Mouse (Mus musculus): Measurements from ENCODE around the gene Vtn.
"Not testable (repeated sequence)": the region's sequence is repeated elsewhere in the genome, so short reads cannot be mapped to it uniquely, and the experiment has no call there.

The Vtn gene

DNA sequence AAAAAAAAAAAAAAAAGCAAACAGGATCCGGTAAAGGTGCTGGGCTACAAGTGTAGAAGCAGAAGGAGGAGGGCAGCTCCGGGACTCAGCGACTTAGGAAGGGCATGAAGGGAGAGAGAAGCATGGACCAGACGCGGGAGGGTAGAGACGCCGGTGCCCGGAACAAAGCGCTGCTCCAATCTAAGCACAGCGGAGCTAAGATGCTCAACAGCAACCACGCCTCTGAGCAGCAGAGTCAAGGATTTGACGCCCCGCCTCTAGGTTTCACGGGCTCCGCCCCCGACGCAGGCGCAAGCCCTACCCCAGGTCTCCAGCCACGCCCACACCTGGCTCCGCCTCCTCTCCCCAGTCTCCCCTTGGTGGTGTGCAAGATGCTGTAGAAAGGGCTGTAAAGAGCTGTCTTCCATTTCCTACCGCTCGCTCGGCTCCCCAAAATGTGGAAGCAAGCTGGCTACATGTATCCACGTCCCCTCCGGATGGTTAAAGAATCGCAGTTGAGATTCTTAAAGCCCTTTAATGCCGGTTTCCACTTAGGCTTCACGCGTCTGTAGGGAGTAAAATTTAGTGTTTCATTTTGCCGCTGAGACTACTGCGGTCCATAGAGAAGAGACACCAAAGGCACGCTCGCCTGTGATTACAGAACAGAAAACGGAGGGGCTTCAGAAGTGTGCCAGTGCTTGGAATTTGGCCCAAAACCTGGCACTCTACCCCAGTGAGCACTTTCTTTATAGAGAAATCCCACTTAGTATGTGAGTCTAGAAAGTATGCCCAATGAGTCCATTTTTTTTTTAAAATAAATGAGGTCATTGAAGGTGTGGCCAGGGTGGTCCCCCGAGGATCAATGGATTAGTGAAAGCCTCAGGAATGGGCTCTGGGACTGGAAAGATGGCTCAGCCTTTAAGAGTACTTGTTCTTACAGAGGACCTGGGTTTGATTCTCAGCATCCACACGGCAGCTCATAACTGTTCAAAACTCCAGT lies 1.1 kb upstream of the Vtn start, which contains the start of gene Sarm1:
Gene Sarm1 (minus strand): TSS at position 211 of the 979 bp plus-strand sequence.
- DNase-seq (ENCODE audit: low read depth, low spot score), result peak; percentile 96

DNA sequence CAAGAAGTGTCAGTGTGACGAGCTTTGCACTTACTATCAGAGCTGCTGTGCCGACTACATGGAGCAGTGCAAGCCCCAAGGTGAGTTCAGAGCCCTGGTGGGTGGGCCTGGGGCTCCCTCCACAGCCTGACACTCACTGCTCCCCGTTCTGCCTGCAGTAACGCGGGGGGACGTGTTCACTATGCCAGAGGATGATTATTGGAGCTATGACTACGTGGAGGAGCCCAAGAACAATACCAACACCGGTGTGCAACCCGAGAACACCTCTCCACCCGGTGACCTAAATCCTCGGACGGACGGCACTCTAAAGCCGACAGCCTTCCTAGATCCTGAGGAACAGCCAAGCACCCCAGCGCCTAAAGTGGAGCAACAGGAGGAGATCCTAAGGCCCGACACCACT lies 652 bp downstream of the Vtn start:
- no peak for DNase-seq (ENCODE audit: low read depth, low spot score)

DNA sequence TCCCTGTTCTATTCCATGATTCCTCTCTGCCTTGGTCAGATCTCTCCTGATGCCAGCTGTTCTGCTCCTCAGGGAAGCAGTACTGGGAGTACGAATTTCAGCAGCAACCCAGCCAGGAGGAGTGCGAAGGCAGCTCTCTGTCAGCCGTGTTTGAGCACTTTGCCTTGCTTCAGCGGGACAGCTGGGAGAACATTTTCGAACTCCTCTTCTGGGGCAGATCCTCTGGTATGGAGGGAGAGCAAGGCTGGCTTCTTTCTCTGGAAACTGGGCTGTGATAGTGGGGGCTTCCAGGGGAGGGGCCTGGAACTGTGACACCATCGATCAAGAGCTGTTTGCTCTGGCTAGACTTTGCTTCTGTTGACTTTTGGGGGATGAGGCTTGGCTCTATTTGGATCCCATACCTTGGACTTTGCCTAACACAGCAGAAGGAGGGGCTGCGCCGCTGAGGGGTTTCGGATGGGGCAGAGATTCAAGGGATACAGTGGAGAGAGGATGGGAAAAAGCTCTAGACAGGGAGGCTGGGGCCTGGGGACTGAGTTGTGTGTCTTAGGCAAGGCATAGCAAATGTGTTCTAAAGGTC lies 1.8 kb downstream of the Vtn start:
- no peak for DNase-seq (ENCODE audit: low read depth, low spot score)

DNA sequence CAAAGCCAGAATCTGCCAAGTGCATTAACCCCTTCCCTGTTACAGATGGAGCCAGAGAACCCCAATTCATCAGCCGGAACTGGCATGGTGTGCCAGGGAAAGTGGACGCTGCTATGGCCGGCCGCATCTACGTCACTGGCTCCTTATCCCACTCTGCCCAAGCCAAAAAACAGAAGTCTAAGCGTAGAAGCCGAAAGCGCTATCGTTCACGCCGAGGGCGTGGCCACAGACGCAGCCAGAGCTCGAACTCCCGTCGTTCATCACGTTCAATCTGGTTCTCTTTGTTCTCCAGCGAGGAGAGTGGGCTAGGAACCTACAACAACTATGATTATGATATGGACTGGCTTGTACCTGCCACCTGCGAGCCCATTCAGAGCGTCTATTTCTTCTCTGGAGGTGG lies 2.6 kb downstream of the Vtn start:
- no peak for DNase-seq (ENCODE audit: low read depth, low spot score)

DNA sequence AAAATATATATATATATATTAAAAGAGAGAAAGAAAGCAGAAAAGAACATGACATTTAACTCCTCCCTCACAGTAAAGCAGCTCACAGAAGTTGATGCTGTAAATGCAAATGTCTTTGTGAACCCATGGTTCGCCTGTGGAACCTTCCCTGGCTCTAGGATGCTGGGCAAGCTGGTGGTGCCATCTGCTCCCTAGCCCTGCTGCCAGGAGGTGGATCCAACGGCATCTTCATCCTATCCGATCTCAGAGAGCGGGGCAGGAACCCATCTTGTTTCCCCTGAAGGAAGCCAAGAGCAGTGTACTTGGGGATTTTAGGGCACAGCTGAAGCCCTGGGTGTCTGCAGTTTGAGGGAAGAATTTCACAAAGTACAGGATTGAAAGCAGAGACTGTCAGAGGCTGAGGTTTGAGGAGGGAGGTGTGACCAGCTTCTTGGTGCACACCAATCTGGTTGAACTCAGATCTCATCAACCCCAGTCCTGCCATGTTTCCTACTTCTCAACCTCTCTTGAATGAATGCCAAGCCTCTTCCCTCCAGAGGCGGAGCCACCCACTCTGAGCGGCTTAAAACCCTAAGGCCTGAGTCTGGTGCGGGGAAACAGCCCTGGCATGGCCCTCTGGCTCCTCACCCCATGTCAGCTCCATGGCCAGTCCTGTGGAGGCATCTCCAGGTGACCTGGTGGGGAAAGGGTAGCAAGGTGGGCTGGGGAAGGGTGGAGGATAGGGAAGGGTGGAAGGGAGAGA lies 4.2 kb downstream of the Vtn start, which contains the start of gene Sebox:
Gene Sebox (plus strand): TSS at position 539 of the 742 bp plus-strand sequence.
- no peak for DNase-seq (ENCODE audit: low read depth, low spot score)

DNA sequence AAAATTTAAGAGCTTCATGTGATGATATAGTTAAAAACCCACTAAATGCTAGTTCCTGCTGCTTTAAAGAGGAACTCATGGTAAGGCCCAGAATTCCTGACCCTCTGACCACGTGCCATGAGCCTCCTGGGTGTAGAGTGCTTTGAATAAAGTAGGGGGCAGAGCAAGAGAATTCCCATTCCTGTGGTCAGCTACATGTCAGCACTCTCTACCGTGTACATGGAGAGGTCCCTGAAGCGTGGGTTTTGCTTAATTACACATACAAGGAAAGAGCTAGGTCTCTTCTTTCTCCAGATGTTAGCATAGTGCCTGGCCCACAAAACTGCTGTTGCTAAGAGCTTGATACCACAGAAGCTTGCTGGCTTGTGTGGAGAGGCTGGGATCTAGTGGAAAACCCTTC lies 6.5 kb downstream of the Vtn start:
- DNase-seq (ENCODE audit: low read depth, low spot score), result no peak

DNA sequence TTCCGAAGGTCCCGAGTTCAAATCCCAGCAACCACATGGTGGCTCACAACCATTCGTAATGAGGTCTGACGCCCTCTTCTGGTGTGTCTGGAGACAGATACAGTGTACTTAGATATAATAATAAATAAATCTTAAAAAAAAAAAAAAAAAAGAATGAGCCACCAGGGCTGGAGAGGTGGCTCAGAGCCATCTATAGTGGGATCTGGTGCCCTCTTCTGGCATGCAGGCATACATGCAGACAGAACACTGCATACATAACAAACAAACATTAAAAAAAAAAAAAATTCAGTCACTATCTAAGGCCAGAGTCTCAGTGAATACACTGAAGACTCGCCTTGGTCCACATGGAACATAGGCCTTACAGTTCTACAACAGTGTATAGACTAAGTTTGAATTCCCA lies 10.3 kb downstream of the Vtn start:
- DNase-seq (ENCODE audit: low read depth, low spot score), result no peak

DNA sequence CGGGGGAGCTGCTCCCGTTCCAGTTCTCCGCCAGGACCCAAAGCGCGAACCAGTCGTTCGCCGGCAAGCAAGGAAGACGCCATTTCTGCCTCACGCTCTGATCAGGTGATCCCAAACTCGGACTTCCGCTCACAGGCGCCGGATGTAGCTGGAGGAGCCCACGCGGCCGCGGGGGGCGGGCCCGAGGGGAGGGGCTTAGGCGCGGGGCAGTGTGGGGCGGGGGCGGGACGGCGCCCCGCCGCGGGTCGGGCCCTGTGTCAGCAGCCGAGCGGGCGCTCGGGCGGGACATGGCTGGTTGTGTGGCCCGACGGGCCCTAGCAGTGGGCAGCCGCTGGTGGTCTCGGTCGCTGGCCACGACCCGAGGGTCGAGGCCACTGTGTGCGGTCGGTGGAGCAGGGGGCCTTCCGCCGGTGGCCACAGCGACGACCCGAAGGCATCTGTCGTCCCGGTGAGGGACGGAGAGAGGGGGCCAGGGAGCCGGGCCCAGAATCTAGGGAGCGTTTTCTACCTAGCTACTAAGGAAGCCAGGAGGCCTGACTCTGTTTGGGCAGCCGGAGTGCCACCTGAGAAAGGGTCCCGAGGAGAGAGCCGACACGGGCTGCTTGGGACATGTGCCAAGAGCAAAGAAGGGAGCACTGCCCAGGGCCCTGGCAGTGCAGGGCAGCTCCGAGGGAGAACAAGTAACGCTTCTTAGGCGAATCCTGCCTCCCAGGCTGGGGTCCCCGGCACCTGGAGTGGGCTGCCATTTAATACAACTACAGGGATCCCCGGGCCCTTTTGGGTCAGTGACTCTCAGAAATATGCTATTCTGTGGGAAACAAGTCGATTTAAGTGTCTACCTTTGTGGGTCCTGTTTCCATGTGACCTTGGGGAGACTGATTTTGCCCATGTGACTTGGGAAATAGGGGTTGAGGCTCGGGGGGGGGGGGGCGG lies 13.4 kb downstream of the Vtn start, which contains the start of the genes Tmem199 and Poldip2:
Gene Tmem199 (minus strand): TSS at position 148 of the 933 bp plus-strand sequence.
Gene Poldip2 (plus strand): TSS at position 169 of the 933 bp plus-strand sequence.
- peak; percentile 86 for DNase-seq (ENCODE audit: low read depth, low spot score)

DNA sequence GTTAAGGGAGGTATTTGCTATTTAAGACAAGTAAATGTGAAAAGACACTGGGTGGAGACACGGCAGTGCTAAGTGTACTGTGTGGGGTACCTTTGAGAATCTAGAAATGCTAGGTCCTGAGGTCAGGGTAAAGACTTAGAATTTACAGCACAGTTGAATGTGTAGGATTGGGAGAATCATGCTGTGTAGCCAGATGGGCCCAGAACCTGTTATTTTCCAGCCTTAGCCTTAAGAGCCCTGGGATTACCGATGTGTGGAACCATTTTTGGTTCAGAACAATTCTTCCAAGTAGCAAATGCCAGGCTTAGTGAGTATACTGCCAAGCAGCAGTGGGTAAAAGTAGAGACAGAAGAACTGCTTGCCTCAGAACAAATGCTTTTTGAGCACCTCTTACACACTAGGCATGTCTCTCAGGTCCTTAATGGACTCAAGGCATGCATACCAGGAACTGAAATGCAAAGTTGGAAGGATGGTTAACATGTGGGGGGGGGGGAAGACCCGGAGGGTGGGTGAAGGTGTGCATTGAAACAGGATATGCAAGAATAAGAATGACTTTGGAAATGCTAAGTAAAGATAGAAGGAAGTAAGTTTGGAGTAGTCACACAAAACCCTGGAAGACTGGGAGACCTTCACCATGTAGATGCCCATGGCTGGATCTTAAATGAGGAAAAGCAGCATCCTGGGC lies 14.4 kb downstream of the Vtn start:
- no peak for DNase-seq (ENCODE audit: low read depth, low spot score)

DNA sequence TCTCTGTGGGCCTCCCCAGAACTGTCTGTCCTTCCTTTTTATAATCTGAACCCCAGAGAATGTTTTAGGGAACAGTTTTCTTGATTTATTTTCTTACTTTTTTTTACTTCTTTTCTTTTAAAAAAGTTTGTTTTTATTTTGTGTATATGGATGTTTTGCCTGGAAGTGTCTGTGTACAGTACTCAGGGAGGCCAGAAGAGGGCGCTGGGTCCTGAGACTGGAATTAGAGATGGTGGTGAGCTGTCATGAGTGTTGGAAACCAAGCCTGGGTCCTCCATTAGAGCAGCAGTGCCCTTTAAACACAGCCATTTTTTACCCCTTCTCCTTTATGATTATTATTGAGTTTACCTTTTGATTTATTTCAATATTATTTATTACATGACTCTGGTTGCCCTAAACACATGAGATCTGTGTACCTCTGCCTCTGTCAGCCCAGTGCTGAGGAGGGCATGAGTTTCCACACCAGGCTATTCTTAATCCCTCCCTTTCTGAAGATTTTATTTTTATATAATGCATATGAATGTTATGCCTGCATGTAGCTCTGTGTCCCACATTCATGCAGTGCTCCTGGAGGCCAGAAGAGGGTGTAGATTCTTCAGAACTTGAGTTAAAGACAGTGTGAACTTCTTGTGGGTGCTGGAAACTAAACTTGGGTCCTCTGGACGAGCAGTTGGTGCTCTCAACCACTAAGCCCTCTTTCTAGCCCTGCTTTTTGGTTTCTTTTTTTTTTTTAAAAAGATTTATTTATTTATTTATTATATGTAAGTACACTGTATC lies 16.8 kb downstream of the Vtn start:
- no peak for DNase-seq (ENCODE audit: low read depth, low spot score)

DNA sequence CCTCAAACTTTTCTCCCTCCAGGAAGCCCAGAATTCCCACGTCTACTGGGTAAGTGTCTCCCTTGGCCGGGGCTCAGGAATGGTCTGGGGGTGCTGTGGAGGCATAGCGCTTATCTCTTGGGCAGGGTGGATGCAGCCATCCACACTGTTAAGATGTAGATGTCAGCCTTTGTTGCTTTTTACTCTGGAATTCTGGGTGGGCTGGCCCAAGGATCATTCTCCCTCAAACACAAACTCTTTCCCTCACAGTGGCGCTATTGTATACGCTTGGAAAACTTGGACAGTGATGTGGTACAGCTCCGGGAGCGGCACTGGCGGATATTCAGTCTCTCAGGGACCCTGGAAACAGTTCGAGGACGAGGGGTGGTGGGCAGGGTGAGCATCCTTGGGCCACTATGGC lies 20.0 kb downstream of the Vtn start:
- no peak for DNase-seq (ENCODE audit: low read depth, low spot score)

DNA sequence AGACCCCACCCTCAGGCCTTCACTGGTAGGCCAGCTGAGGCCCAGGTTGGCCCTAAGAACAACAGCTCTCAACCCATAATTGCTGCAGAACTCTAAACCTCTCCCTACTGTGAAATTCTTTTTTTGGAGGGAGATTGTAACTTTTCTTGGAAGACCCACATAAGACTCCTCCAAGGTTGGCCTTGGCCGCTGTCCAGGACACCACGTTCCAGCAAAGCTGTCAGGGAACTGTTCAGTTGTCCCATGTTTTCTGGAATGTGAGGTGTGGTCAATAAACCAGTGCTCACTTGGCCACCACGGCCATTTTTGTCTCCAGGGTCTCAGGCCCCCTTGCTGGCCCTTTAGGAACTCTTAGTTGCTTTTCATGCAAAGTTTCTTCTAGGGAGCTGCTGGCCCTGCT lies 23.0 kb downstream of the Vtn start:
- DNase-seq (ENCODE audit: low read depth, low spot score), result no peak

DNA sequence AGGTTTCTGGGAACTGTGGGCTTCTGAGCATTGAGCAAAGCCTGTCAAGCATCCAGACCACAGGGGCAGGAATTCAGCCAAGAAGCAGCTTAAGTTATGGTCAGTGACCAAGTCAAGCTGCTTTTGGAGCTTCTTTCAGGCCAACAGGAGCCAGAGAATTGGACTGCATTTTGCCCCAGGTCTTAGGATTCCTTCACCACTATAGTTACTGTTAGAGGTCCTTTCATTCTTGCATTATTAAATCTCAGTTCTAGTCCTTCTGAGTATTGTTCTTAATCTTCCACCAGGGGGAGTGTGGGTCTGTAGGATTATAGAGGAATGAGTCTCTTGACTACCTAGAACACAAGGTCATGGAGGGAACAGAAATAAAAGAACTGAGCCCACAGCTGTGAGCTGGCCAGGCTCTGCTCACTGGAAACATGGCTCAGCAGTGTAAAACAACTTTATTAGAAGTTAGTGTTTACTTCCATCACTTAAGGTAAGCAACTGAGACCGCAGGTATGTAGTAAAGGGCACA lies 23.6 kb downstream of the Vtn start:
- DNase-seq (ENCODE audit: low read depth, low spot score), result no peak

DNA sequence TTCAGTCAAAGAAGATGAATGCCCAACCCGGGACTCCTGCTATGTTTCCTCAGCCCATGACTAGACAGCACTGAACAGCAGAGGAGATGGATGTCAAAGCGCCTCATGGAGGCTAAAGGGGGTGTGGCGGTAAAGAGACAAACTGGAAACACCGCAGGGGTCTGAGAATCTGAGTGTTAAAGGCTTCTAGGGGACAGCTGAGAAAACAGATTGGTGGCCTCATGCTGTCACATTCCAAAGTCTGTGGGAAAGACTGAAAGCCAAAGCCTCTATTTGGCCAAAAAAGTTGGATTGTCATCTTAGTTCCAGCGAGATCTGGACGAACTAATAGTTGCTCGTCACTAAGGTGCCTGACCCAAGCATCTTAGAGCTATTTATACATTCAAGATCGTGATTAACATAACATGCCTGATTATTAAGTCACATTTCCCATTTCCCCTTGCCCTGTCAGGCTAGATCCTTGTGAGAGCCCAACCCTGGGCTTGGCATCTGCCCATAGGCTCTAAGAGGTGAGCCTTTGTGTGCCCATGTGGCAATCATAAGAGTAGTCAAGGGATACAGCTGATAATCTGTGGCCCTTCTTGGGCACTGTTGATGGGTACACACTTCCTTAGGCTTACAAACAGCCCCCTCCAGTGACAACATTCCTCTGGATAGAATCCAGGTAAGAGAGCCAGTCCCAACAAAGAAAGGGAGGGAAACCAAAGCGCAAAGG lies 24.5 kb downstream of the Vtn start:
- no peak for DNase-seq (ENCODE audit: low read depth, low spot score)

DNA sequence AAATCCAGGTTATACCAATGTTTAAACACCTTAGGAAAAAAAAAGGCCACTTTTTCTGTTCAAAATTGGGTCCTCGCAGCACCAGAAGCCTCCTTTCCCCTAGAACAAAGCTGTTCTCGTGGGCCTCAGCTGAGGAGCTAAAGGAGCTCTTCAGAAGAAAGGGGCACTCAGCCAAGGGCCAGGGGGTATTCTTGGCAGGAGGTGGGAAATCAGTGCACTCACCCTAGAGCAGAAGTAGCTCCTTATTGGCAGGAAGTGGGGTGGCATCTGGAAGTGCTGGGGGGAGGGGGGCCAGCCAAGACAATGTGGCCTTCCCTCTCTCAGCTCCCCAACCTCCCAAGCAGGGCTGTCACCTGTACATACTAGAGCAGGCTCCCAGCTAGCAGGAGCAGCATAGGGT lies 25.9 kb downstream of the Vtn start:
- DNase-seq (ENCODE audit: low read depth, low spot score), result no peak

DNA sequence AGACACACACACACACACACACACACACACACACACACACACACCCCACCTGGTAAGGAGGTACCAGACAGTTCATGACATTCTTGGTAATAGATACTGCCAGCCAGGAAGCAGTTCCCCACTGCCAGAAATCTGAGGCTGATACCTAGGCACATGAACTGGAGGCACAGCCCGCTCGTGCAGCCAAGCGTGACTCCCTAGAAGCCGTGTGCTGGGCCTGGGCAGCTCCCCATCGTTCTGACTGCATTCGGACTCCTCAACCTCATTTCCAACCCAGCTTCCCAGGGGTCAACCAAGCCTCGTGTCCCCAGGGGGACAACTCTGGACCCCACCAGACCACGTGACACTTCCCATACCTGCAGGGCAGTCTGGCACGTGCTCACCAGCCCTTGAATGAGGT lies 29.8 kb downstream of the Vtn start:
- no peak for DNase-seq (ENCODE audit: low read depth, low spot score)

DNA sequence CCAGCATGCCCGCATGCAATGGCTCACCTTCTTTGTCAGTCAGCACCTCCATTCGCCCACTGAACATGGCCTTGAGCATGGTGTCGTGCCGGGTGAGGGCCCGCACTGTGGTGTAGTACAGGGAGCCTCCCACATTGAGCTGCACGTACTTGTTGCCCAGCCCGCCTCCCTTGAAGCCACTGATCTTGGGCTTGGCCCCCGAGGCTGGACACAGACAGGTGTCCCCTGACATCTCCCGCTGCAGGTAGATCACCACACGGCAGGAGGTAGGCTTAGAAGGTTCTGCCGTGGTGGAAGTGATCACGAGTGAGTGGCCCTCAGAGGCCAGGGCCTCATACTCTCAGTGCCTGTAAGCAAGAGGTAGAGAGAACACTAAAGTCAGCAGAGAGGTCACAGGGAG lies 31.1 kb downstream of the Vtn start:
- no peak for DNase-seq (ENCODE audit: low read depth, low spot score)

DNA sequence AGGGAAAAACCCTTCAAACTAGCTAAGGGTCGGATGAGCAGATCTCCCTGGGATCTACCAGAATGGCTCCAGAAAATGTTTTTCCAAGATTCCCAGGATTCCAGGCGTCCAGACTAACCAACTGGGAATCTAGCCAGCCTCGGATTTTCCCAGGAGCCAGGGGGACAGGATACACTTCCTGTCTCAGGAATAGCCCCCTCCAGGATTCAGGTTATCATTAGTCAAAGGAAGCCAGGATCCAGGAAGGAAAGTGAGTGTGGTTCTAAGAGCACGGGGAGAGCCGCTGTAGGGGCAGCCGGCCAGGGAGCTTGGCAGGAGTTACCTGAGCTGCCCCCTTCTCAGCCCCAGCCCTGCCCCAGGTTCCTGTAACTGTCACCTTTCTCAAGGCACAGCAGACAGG lies 32.2 kb downstream of the Vtn start:
- DNase-seq (ENCODE audit: low read depth, low spot score), result no peak

DNA sequence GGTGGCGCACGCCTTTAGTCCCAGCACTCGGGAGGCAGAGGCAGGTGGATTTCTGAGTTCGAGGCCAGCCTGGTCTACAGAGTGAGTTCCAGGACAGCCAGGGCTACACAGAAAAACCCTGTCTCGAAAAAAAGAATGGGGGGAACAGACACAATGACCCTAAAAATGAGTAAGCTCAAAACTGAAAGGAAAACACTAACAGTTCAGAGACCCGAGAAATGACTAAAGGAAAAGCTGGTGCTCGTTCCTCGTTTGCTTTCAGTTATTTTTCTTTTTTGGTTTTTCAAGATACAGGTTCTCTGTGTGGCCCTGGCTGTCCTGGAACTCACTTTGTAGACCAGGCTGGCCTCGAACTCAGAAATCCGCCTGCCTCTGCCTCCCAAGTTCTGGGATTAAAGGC lies 32.6 kb downstream of the Vtn start:
- not testable (repeated sequence) for DNase-seq (ENCODE audit: low read depth, low spot score)
